Mouse (Mus musculus): ENCODE results near the gene Uqcc3. TPM values are rescaled to one million over a fixed set of nuclear protein-coding genes. Genes with fewer than 3 reads are reported as not detected.
"Not testable (repeated sequence)": the region's sequence is repeated elsewhere in the genome, so short reads cannot be mapped to it uniquely, and the experiment has no call there.

Uqcc3 gene
- polyA plus RNA-seq, 1 experiment from 2014 or later: 61.5 TPM

- Histone ChIP-seq H3K4me1 (ENCODE audit: control insufficient read depth, insufficient read depth, low read depth, low read length) (peaks cover 12% of the 10 kb centered on the region), H3K4me3 (ENCODE audit: low read length) (peak overlapping the region; percentile 55), H3K27me3 (replicated peaks; ENCODE audit: control insufficient read depth, insufficient read depth, low read length) (no peaks in the 10 kb centered on the region), H3K36me3 (ENCODE audit: control insufficient read depth, insufficient read depth, low read length) (peaks cover 10% of the 10 kb centered on the region), H3K9ac (ENCODE audit: low read depth, low read length) (peak overlapping the region; percentile 75), H3K9me3 (ENCODE audit: control insufficient read depth, low read length) (no peaks in the 10 kb centered on the region), H3K27ac (ENCODE audit: low read depth, low read length) (no peak overlapping the region; the same call in 1 of the 2 replicates), H3K4me2 (ENCODE audit: low read length) (peak overlapping the region; percentile 89)
- 94% methylated on average over 7 of the region's 7 CpGs for WGBS
- ATAC-seq: no peak
Observed at GRCm38 (mm10) chr19:8841012-8841411, 39.7 kb downstream of the Uqcc3 start.

GRCm38 (mm10) chr19:8839908-8840791 lies 40.6 kb downstream of the Uqcc3 start:
- peak; percentile 25 for ATAC-seq
- Histone ChIP-seq H3K27me3 (replicated peaks; ENCODE audit: control insufficient read depth, insufficient read depth, low read length) (no peaks in the 10 kb centered on the region), H3K27ac (ENCODE audit: low read depth, low read length) (peak overlapping the region; percentile 97), H3K9ac (ENCODE audit: low read depth, low read length) (peak overlapping the region; percentile 75), H3K4me2 (ENCODE audit: low read length) (peak overlapping the region; percentile 89), H3K4me3 (ENCODE audit: low read length) (peak overlapping the region; percentile 55), H3K36me3 (ENCODE audit: control insufficient read depth, insufficient read depth, low read length) (peaks cover 7% of the 10 kb centered on the region), H3K9me3 (ENCODE audit: control insufficient read depth, low read length) (no peaks in the 10 kb centered on the region), H3K4me1 (ENCODE audit: control insufficient read depth, insufficient read depth, low read depth, low read length) (peaks cover 12% of the 10 kb centered on the region)
- WGBS: 12% methylated on average over 29 of the region's 29 CpGs

GRCm38 (mm10) chr19:8839103-8839907 lies 41.4 kb downstream of the Uqcc3 start, which contains the start of gene Gng3:
Gene Gng3, minus strand, starts transcription at chr19:8839194.
- Histone ChIP-seq H3K4me2 (ENCODE audit: low read length) (peak within 1 kb of the TSS; percentile 89), H3K27me3 (replicated peaks; ENCODE audit: control insufficient read depth, insufficient read depth, low read length) (no peaks in the 10 kb centered on the region), H3K36me3 (ENCODE audit: control insufficient read depth, insufficient read depth, low read length) (peaks cover 11% of the 10 kb centered on the region), H3K4me1 (ENCODE audit: control insufficient read depth, insufficient read depth, low read depth, low read length) (peaks cover 12% of the 10 kb centered on the region), H3K4me3 (ENCODE audit: low read length) (peak within 1 kb of the TSS; percentile 55), H3K27ac (ENCODE audit: low read depth, low read length) (peak within 1 kb of the TSS; percentile 97), H3K9me3 (ENCODE audit: control insufficient read depth, low read length) (no peaks in the 10 kb centered on the region), H3K9ac (ENCODE audit: low read depth, low read length) (peak within 1 kb of the TSS; percentile 75)
- 23% methylated on average over 11 of the region's 11 CpGs for WGBS
- ATAC-seq: peak; percentile 91

- peak overlapping the region; percentile 89 for H3K4me2 ChIP-seq (ENCODE audit: low read length)
- WGBS: 2% methylated on average over 15 of the region's 15 CpGs
- H3K4me1 ChIP-seq (ENCODE audit: control insufficient read depth, insufficient read depth, low read depth, low read length): peaks cover 12% of the 10 kb centered on the region
- peak overlapping the region; percentile 97 for H3K27ac ChIP-seq (ENCODE audit: low read depth, low read length)
- H3K27me3 ChIP-seq (replicated peaks; ENCODE audit: control insufficient read depth, insufficient read depth, low read length): no peaks in the 10 kb centered on the region
- H3K9ac ChIP-seq (ENCODE audit: low read depth, low read length): peak overlapping the region; percentile 75
- peaks cover 13% of the 10 kb centered on the region for H3K36me3 ChIP-seq (ENCODE audit: control insufficient read depth, insufficient read depth, low read length)
- ATAC-seq: peak; percentile 6; the same call in 1 of the 2 replicates
- H3K9me3 ChIP-seq (ENCODE audit: control insufficient read depth, low read length): no peaks in the 10 kb centered on the region
- H3K4me3 ChIP-seq (ENCODE audit: low read length): peak overlapping the region; percentile 55
Observed at GRCm38 (mm10) chr19:8838041-8838730, 42.5 kb downstream of the Uqcc3 start.

DNA sequence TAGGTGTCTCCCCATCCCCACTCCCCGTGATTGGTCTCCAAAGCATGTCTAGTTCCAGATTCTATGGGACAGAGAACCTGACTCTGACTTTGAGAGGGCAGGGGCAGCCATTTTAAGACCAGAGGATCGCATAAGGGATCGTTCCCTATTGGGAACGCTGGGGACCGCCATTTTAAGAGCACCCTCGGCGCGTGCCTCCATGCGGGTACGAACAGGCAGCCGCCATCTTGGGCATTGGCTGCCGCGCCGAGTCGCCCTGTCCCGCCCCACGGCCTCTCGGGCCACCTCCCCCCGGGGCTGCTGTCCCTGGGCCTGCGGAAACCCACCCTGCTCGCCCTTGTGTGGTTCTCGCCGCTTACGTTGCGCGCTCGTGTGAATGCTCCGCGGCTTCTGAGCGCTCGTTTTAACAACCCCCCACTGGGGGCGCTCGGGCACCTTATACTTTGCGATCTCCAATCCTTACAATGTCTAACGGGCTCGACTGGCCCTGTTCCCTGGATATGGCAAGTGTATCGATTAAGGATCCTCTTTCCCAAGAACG lies 43.4 kb downstream of the Uqcc3 start, which contains the start of gene Bscl2:
Bscl2 (plus strand) TSS at position 217 of the 541 bp plus-strand sequence.
- Histone ChIP-seq H3K4me2 (ENCODE audit: low read length) (peak within 1 kb of the TSS; percentile 89), H3K9ac (ENCODE audit: low read depth, low read length) (peak within 1 kb of the TSS; percentile 75), H3K27ac (ENCODE audit: low read depth, low read length) (peak within 1 kb of the TSS; percentile 97), H3K9me3 (ENCODE audit: control insufficient read depth, low read length) (no peaks in the 10 kb centered on the region), H3K36me3 (ENCODE audit: control insufficient read depth, insufficient read depth, low read length) (peaks cover 12% of the 10 kb centered on the region), H3K4me3 (ENCODE audit: low read length) (peak within 1 kb of the TSS; percentile 55), H3K4me1 (ENCODE audit: control insufficient read depth, insufficient read depth, low read depth, low read length) (peaks cover 10% of the 10 kb centered on the region), H3K27me3 (replicated peaks; ENCODE audit: control insufficient read depth, insufficient read depth, low read length) (no peaks in the 10 kb centered on the region)
- ATAC-seq: peak; percentile 73
- under 1% methylated on average over 38 of the region's 38 CpGs for WGBS

GRCm38 (mm10) chr19:8836327-8836726 lies 44.4 kb downstream of the Uqcc3 start:
- not testable (repeated sequence) for H3K27me3 ChIP-seq (replicated peaks; ENCODE audit: control insufficient read depth, insufficient read depth, low read length); H3K27ac ChIP-seq (ENCODE audit: low read depth, low read length); H3K9ac ChIP-seq (ENCODE audit: low read depth, low read length); H3K9me3 ChIP-seq (ENCODE audit: control insufficient read depth, low read length); H3K4me3 ChIP-seq (ENCODE audit: low read length); ATAC-seq; H3K4me1 ChIP-seq (ENCODE audit: control insufficient read depth, insufficient read depth, low read depth, low read length); H3K4me2 ChIP-seq (ENCODE audit: low read length)
- 97% methylated on average over 10 of the region's 10 CpGs for WGBS
- peaks cover 20% of the 10 kb centered on the region for H3K36me3 ChIP-seq (ENCODE audit: control insufficient read depth, insufficient read depth, low read length)

DNA sequence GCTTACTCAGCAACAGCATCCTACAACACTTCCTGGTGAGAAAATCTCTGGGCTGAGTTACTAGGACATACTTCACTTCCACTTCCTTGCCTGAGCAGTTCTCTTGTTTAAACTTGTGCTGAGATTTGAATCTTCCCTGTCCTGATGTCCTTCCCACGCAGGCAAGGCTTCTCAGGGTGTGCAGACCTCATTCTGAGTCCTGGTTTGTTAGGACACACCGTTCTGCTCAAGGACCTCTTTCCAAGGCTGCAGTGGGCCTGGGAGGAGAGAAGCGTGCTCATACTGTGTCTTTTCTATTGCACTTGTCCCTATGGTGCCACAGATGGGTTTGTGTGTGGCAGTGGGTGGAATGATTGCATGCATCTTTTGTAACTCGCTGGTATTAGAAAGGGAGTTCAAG lies 47.8 kb downstream of the Uqcc3 start:
- H3K36me3 ChIP-seq (ENCODE audit: control insufficient read depth, insufficient read depth, low read length): peaks cover 43% of the 10 kb centered on the region
- 90% methylated on average over 4 of the region's 4 CpGs for WGBS
- no peaks in the 10 kb centered on the region for H3K27me3 ChIP-seq (replicated peaks; ENCODE audit: control insufficient read depth, insufficient read depth, low read length)
- no peak overlapping the region for H3K4me3 ChIP-seq (ENCODE audit: low read length)
- H3K9me3 ChIP-seq (ENCODE audit: control insufficient read depth, low read length): no peaks in the 10 kb centered on the region
- no peak overlapping the region for H3K4me2 ChIP-seq (ENCODE audit: low read length)
- no peak for ATAC-seq
- H3K9ac ChIP-seq (ENCODE audit: low read depth, low read length): no peak overlapping the region
- no peak overlapping the region for H3K27ac ChIP-seq (ENCODE audit: low read depth, low read length)
- H3K4me1 ChIP-seq (ENCODE audit: control insufficient read depth, insufficient read depth, low read depth, low read length): no peaks in the 10 kb centered on the region

GRCm38 (mm10) chr19:8831262-8831661 lies 49.5 kb downstream of the Uqcc3 start:
- no peaks in the 10 kb centered on the region for H3K4me1 ChIP-seq (ENCODE audit: control insufficient read depth, insufficient read depth, low read depth, low read length)
- 80% methylated on average over 11 of the region's 11 CpGs for WGBS
- no peaks in the 10 kb centered on the region for H3K9me3 ChIP-seq (ENCODE audit: control insufficient read depth, low read length)
- no peak overlapping the region for H3K4me2 ChIP-seq (ENCODE audit: low read length)
- no peak overlapping the region for H3K27ac ChIP-seq (ENCODE audit: low read depth, low read length)
- no peak for ATAC-seq
- H3K27me3 ChIP-seq (replicated peaks; ENCODE audit: control insufficient read depth, insufficient read depth, low read length): no peaks in the 10 kb centered on the region
- no peak overlapping the region for H3K4me3 ChIP-seq (ENCODE audit: low read length)
- H3K36me3 ChIP-seq (ENCODE audit: control insufficient read depth, insufficient read depth, low read length): peaks cover 55% of the 10 kb centered on the region
- no peak overlapping the region for H3K9ac ChIP-seq (ENCODE audit: low read depth, low read length)
